Mouse (Mus musculus): Measurements from ENCODE around the gene Fam214a. TPM values are rescaled to one million over a fixed set of nuclear protein-coding genes. Genes with fewer than 3 reads are reported as not detected.

The Fam214a gene
- polyA plus RNA-seq, 1 experiment from 2014 or later = 11.8 TPM

DNA sequence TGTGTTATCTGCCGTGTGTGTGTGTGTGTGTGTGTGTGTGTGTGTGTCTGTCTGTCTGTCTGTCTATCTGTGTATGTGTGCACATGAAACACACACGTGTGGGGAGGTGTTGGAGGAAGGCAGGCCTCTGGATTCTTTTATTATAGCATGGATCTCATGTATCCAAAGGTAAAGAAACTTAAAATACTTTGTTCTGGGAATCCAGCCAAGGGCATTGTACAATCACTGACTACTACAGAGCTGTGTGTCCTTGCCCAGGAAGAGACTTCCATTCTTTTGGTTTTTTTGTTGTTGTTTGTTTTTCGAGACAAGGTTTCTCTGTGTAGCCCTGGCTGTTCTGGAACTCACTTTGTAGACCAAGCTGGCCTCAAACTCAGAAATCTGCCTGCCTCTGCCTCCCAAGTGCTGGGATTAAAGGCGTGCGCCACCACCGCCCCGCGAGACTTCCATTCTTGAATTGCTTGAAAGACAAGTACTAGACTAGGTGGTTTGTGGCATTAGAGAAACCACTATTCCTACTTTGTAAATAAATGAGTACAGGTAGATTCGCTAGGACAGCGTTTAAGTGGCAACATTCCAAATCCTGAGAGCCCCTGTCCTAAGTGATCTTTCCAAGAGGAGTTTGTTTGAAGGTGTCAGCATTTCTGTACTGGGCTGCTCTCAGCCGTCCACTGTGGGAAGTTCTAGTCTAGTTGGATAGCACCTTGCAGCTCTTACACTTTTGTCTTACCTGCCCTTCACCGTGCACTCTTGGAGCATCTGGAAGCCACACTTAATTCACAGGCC lies 18.7 kb downstream of the Fam214a start:
- H3K4me1 ChIP-seq (replicated peaks) = peaks cover 21% of the 10 kb centered on the region
- no peaks in the 10 kb centered on the region for H3K9me3 ChIP-seq (replicated peaks)
- no peak overlapping the region for H3K4me2 ChIP-seq
- 82% methylated on average over 12 of the region's 12 CpGs for WGBS
- no peaks in the 10 kb centered on the region for H3K36me3 ChIP-seq
- H3K4me3 ChIP-seq = no peak overlapping the region
- H3K27ac ChIP-seq (ENCODE audit: poor library complexity, severe bottlenecking) = no peak overlapping the region
- no peak overlapping the region for H3K9ac ChIP-seq
- ATAC-seq (ENCODE audit: insufficient number of reproducible peaks, low FRiP score) = no peak
- H3K27me3 ChIP-seq (replicated peaks) = no peaks in the 10 kb centered on the region

DNA sequence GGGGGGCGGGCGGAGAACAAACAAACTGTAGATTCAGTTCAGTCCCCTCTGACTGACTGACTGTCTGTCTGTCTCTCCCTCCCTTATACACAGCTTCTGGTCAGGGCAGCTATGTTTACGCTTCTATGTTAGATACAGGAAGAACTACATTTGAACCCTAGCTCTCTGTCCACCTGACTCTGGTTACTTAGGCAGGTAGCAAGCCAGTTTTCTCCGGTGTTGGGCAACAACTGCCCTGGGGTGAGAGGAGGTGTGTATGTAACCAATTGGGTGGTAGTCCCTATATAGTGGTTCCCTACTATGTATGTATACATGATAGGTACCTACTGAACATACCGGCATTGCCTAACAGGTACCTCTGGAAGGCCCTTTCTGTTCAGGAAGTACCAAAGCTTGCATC lies 20.1 kb downstream of the Fam214a start:
- Histone ChIP-seq H3K9me3 (replicated peaks) (no peaks in the 10 kb centered on the region), H3K27ac (ENCODE audit: poor library complexity, severe bottlenecking) (no peak overlapping the region), H3K9ac (no peak overlapping the region), H3K4me3 (no peak overlapping the region), H3K4me2 (no peak overlapping the region), H3K36me3 (no peaks in the 10 kb centered on the region), H3K4me1 (replicated peaks) (peaks cover 23% of the 10 kb centered on the region), H3K27me3 (replicated peaks) (no peaks in the 10 kb centered on the region)
- WGBS = 86% methylated on average over 5 of the region's 5 CpGs
- ATAC-seq (ENCODE audit: insufficient number of reproducible peaks, low FRiP score) = no peak

GRCm38 (mm10) chr9:74973154-74973553 lies 20.5 kb downstream of the Fam214a start:
- no peak overlapping the region for H3K4me3 ChIP-seq
- H3K4me2 ChIP-seq = no peak overlapping the region
- H3K9ac ChIP-seq = no peak overlapping the region
- H3K4me1 ChIP-seq (replicated peaks) = peaks cover 27% of the 10 kb centered on the region
- H3K9me3 ChIP-seq (replicated peaks) = no peaks in the 10 kb centered on the region
- no peaks in the 10 kb centered on the region for H3K36me3 ChIP-seq
- no peak for ATAC-seq (ENCODE audit: insufficient number of reproducible peaks, low FRiP score)
- no peaks in the 10 kb centered on the region for H3K27me3 ChIP-seq (replicated peaks)
- 84% methylated on average over 4 of the region's 4 CpGs for WGBS
- H3K27ac ChIP-seq (ENCODE audit: poor library complexity, severe bottlenecking) = no peak overlapping the region

GRCm38 (mm10) chr9:74974758-74975157 lies 22.1 kb downstream of the Fam214a start:
- Histone ChIP-seq H3K27ac (ENCODE audit: poor library complexity, severe bottlenecking) (peak overlapping the region; percentile 86), H3K4me3 (0 out of 2 replicates have a peak overlapping the region, but pooled peaks have one; percentile 6), H3K9ac (peak overlapping the region; percentile 50), H3K9me3 (replicated peaks) (no peaks in the 10 kb centered on the region), H3K4me2 (peak overlapping the region; percentile 67), H3K36me3 (no peaks in the 10 kb centered on the region), H3K27me3 (replicated peaks) (no peaks in the 10 kb centered on the region), H3K4me1 (replicated peaks) (peaks cover 34% of the 10 kb centered on the region)
- ATAC-seq (ENCODE audit: insufficient number of reproducible peaks, low FRiP score) = no peak
- 2% methylated on average over 11 of the region's 11 CpGs for WGBS

DNA sequence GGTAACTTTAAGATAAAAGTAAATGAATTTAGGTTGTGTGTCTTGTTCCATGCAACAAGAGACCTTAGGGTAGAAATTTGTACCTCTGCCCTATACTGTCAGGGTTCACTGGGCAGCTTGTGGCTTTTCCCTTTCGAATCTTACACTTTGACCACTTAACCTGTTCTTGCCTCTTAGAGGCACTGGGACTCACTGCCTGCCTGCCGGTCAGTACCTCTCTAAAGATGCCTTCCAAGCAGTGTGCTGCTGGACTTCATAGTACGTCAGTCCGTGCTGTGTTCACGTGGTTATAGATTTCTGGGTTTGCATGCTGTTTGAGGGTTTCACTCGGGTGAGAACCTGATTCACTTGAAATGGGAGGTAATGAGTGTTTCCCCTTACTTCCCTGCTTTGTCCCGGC lies 22.7 kb downstream of the Fam214a start:
- peak; percentile 45; the same call in 1 of the 2 replicates for ATAC-seq (ENCODE audit: insufficient number of reproducible peaks, low FRiP score)
- WGBS = 8% methylated on average over 7 of the region's 7 CpGs
- H3K4me1 ChIP-seq (replicated peaks) = peaks cover 34% of the 10 kb centered on the region

GRCm38 (mm10) chr9:74975911-74976563 lies 23.4 kb downstream of the Fam214a start:
- Histone ChIP-seq H3K4me1 (replicated peaks) (peaks cover 39% of the 10 kb centered on the region), H3K4me3 (peak overlapping the region; percentile 50), H3K4me2 (peak overlapping the region; percentile 67), H3K36me3 (no peaks in the 10 kb centered on the region), H3K9ac (peak overlapping the region; percentile 61), H3K9me3 (replicated peaks) (no peaks in the 10 kb centered on the region), H3K27ac (ENCODE audit: poor library complexity, severe bottlenecking) (peak overlapping the region; percentile 86), H3K27me3 (replicated peaks) (no peaks in the 10 kb centered on the region)
- WGBS = under 1% methylated on average over 23 of the region's 23 CpGs
- peak; percentile 96 for ATAC-seq (ENCODE audit: insufficient number of reproducible peaks, low FRiP score)

More for the DNA sequence above, 22.7 kb downstream of the Fam214a start:
- Histone ChIP-seq H3K9ac (peak overlapping the region; percentile 59), H3K27me3 (replicated peaks) (no peaks in the 10 kb centered on the region), H3K27ac (ENCODE audit: poor library complexity, severe bottlenecking) (peak overlapping the region; percentile 86), H3K9me3 (replicated peaks) (no peaks in the 10 kb centered on the region), H3K36me3 (no peaks in the 10 kb centered on the region), H3K4me3 (peak overlapping the region; percentile 50), H3K4me2 (peak overlapping the region; percentile 67)

DNA sequence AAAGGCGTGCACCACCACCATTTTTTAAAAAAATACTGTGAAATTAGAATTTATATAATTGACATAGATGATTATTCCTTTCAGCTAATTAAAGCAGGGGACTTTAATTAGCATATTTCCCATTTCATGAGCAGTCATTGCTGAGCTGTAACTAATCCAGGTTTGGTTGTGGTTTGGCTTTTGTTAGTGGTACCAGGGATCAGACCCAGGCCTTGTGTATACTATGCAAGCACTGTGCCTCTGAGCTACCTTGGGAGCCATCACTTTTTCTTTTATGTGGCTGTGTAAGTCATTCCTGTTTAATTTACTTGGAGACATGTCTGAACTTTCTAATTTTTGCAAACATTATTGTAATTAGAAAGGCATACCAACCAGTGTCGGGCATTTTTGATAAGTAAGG lies 24.6 kb downstream of the Fam214a start:
- H3K27ac ChIP-seq (ENCODE audit: poor library complexity, severe bottlenecking) = no peak overlapping the region

GRCm38 (mm10) chr9:74977962-74978361 lies 25.3 kb downstream of the Fam214a start:
- no peaks in the 10 kb centered on the region for H3K27me3 ChIP-seq (replicated peaks)
- H3K9me3 ChIP-seq (replicated peaks) = no peaks in the 10 kb centered on the region
- H3K4me1 ChIP-seq (replicated peaks) = peaks cover 58% of the 10 kb centered on the region
- no peak overlapping the region for H3K4me3 ChIP-seq
- H3K36me3 ChIP-seq = no peaks in the 10 kb centered on the region
- ATAC-seq (ENCODE audit: insufficient number of reproducible peaks, low FRiP score) = no peak
- no peak overlapping the region for H3K27ac ChIP-seq (ENCODE audit: poor library complexity, severe bottlenecking)
- H3K9ac ChIP-seq = no peak overlapping the region; the same call in 1 of the 2 replicates
- H3K4me2 ChIP-seq = no peak overlapping the region
- WGBS = 64% methylated on average over 7 of the region's 7 CpGs

More for the DNA sequence above, 24.6 kb downstream of the Fam214a start:
- Histone ChIP-seq H3K4me1 (replicated peaks) (peaks cover 51% of the 10 kb centered on the region), H3K36me3 (no peaks in the 10 kb centered on the region), H3K9me3 (replicated peaks) (no peaks in the 10 kb centered on the region), H3K4me2 (no peak overlapping the region), H3K9ac (no peak overlapping the region), H3K4me3 (no peak overlapping the region), H3K27me3 (replicated peaks) (no peaks in the 10 kb centered on the region)
- no peak for ATAC-seq (ENCODE audit: insufficient number of reproducible peaks, low FRiP score)
- 84% methylated on average over 2 of the region's 2 CpGs for WGBS

- 80% methylated on average over 7 of the region's 7 CpGs for WGBS
- H3K36me3 ChIP-seq = no peaks in the 10 kb centered on the region
- ATAC-seq (ENCODE audit: insufficient number of reproducible peaks, low FRiP score) = no peak
These were observed 26.2 kb downstream of the Fam214a start for GRCm38 (mm10) chr9:74978868-74979267.

DNA sequence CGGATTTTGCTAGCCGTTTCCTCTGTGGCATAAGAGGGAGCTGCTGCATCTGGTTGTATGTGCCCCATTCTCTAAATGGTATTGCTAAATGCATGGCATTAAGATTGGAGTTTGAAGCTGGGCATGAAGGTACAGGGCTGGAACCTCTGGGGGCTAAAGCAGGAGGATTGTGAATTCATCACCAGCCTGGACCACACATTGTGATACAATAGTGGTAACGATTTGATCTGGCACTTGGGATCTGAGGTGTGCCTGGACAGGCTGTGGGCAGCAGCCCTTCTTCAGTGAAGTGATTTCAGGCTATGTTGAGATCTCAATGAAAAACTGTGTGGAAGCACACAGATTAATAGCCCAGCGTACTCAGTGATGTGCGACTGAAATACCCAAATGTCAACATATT lies 26.7 kb downstream of the Fam214a start:
- H3K27me3 ChIP-seq (replicated peaks) = no peaks in the 10 kb centered on the region
- WGBS = 87% methylated on average over 5 of the region's 5 CpGs
- H3K4me3 ChIP-seq = no peak overlapping the region
- no peak overlapping the region for H3K4me2 ChIP-seq
- peaks cover 51% of the 10 kb centered on the region for H3K4me1 ChIP-seq (replicated peaks)
- H3K9ac ChIP-seq = no peak overlapping the region
- no peak for ATAC-seq (ENCODE audit: insufficient number of reproducible peaks, low FRiP score)
- no peak overlapping the region for H3K27ac ChIP-seq (ENCODE audit: poor library complexity, severe bottlenecking)
- H3K9me3 ChIP-seq (replicated peaks) = no peaks in the 10 kb centered on the region
- H3K36me3 ChIP-seq = no peaks in the 10 kb centered on the region

More at GRCm38 (mm10) chr9:74978868-74979267, 26.2 kb downstream of the Fam214a start:
- Histone ChIP-seq H3K4me1 (replicated peaks) (peaks cover 54% of the 10 kb centered on the region), H3K9ac (no peak overlapping the region), H3K4me2 (no peak overlapping the region), H3K9me3 (replicated peaks) (no peaks in the 10 kb centered on the region), H3K27ac (ENCODE audit: poor library complexity, severe bottlenecking) (no peak overlapping the region), H3K27me3 (replicated peaks) (no peaks in the 10 kb centered on the region), H3K4me3 (no peak overlapping the region)

- Histone ChIP-seq H3K4me3 (no peak overlapping the region), H3K27ac (ENCODE audit: poor library complexity, severe bottlenecking) (no peak overlapping the region), H3K9me3 (replicated peaks) (no peaks in the 10 kb centered on the region), H3K4me1 (replicated peaks) (peaks cover 46% of the 10 kb centered on the region), H3K9ac (no peak overlapping the region), H3K4me2 (no peak overlapping the region), H3K36me3 (no peaks in the 10 kb centered on the region), H3K27me3 (replicated peaks) (no peaks in the 10 kb centered on the region)
- 71% methylated on average over 1 of the region's 1 CpGs for WGBS
- no peak for ATAC-seq (ENCODE audit: insufficient number of reproducible peaks, low FRiP score)
These were observed 27.2 kb downstream of the Fam214a start for GRCm38 (mm10) chr9:74979866-74980265.

Measured in heart, embryonic 12.5 days (tissue).